Comparison of ENCODE assay signal across 16 mouse cellular contexts in genomic region chr14:61364656-61365055, GRCm38 (mm10). TPM values are rescaled to one million over a fixed set of nuclear protein-coding genes. Genes with fewer than 3 reads are reported as not detected.
"Had no signal": no experiment of that assay in that cellular context is flagged by ENCODE, and none has a peak within 500 bp of the region (broad histone marks: within the 10 kb centered on the region; RNA-seq: fewer than 3 reads in every experiment).

No protein-coding gene starts in this region.

- H3K27ac ChIP-seq: limb, embryonic 15.5 days; liver, embryonic 14.5 days; midbrain, embryonic 10.5 days; neural tube, embryonic 15.5 days; stomach, postnatal 0 days had no signal

- H3K4me3 ChIP-seq: limb, embryonic 15.5 days; midbrain, embryonic 10.5 days; myocyte; neural tube, embryonic 15.5 days had no signal

- DNase-seq: kidney, postnatal 25 days; layer of hippocampus, adult 9-11 months; layer of hippocampus, postnatal 36 days; lung, adult 18-20 months; lung, postnatal 4 days; midbrain, embryonic 14.5 days; right cerebral cortex, adult 18-20 months; right cerebral cortex, postnatal 25 days; thymus, postnatal 4 days had no signal

- H3K27me3 ChIP-seq: limb, embryonic 15.5 days; neural tube, embryonic 15.5 days had no signal

- H3K9ac ChIP-seq: limb, embryonic 15.5 days; liver, embryonic 14.5 days; neural tube, embryonic 15.5 days had no signal

- H3K4me2 ChIP-seq: limb, embryonic 15.5 days; neural tube, embryonic 15.5 days had no signal

- ATAC-seq: lung, postnatal 0 days had no signal

- H3K9me3 ChIP-seq: limb, embryonic 15.5 days; midbrain, embryonic 10.5 days; neural tube, embryonic 15.5 days had no signal

RNA-seq across cellular contexts. Expression of gene Arl11, which starts 55.1 kb away (rescaled TPM):
- polyA plus RNA-seq: myocyte had no signal
